Mouse (Mus musculus): Measurements from ENCODE around the gene Ece2. TPM values are rescaled to one million over a fixed set of nuclear protein-coding genes. Genes with fewer than 3 reads are reported as not detected.

Gene Ece2
- polyA plus RNA-seq, 1 experiment from 2014 or later, result 6.9 TPM

- Histone ChIP-seq H3K4me2 (replicated peaks) (peak overlapping the region; percentile 99), H3K4me1 (peaks cover 15% of the 10 kb centered on the region), H3K27me3 (replicated peaks) (no peaks in the 10 kb centered on the region), H3K9me3 (no peaks in the 10 kb centered on the region), H3K4me3 (peak overlapping the region; percentile 98), H3K9ac (peak overlapping the region; percentile 97), H3K27ac (no peak overlapping the region), H3K36me3 (peaks cover 35% of the 10 kb centered on the region)
- ATAC-seq (ENCODE audit: low FRiP score, low read depth), result no peak
- 12% methylated on average over 14 of the region's 14 CpGs for WGBS
Observed at GRCm38 (mm10) chr16:20673706-20674303, 44.2 kb downstream of the Ece2 start.

- no peak overlapping the region for H3K9ac ChIP-seq
- 0 out of 2 replicates have a peak overlapping the region, but pooled peaks have one; percentile 99 for H3K4me2 ChIP-seq (replicated peaks)
- WGBS, result 92% methylated on average over 6 of the region's 6 CpGs
- no peaks in the 10 kb centered on the region for H3K9me3 ChIP-seq
- H3K27me3 ChIP-seq (replicated peaks), result no peaks in the 10 kb centered on the region
- peaks cover 15% of the 10 kb centered on the region for H3K4me1 ChIP-seq
- no peak overlapping the region for H3K27ac ChIP-seq
- no peak for ATAC-seq (ENCODE audit: low FRiP score, low read depth)
- peaks cover 49% of the 10 kb centered on the region for H3K36me3 ChIP-seq
- H3K4me3 ChIP-seq, result no peak overlapping the region
Observed at GRCm38 (mm10) chr16:20675213-20675612, 45.6 kb downstream of the Ece2 start.

GRCm38 (mm10) chr16:20676702-20677101 is 47.1 kb downstream of the Ece2 start:
- Histone ChIP-seq H3K27ac (no peak overlapping the region), H3K4me1 (peaks cover 15% of the 10 kb centered on the region), H3K9ac (no peak overlapping the region), H3K4me3 (no peak overlapping the region), H3K4me2 (replicated peaks) (no peak overlapping the region), H3K36me3 (peaks cover 64% of the 10 kb centered on the region), H3K27me3 (replicated peaks) (no peaks in the 10 kb centered on the region), H3K9me3 (no peaks in the 10 kb centered on the region)
- 85% methylated on average over 4 of the region's 4 CpGs for WGBS
- ATAC-seq (ENCODE audit: low FRiP score, low read depth), result no peak

- Histone ChIP-seq H3K9ac (no peak overlapping the region), H3K27me3 (replicated peaks) (no peaks in the 10 kb centered on the region), H3K36me3 (peaks cover 71% of the 10 kb centered on the region), H3K4me1 (peaks cover 15% of the 10 kb centered on the region), H3K9me3 (no peaks in the 10 kb centered on the region), H3K4me2 (replicated peaks) (no peak overlapping the region), H3K4me3 (no peak overlapping the region), H3K27ac (no peak overlapping the region)
- no peak for ATAC-seq (ENCODE audit: low FRiP score, low read depth)
- WGBS, result 89% methylated on average over 5 of the region's 5 CpGs
Observed at GRCm38 (mm10) chr16:20677380-20677779, 47.8 kb downstream of the Ece2 start.

GRCm38 (mm10) chr16:20677974-20678675 is 48.5 kb downstream of the Ece2 start:
- H3K27ac ChIP-seq, result no peak overlapping the region
- H3K4me3 ChIP-seq, result no peak overlapping the region
- H3K9me3 ChIP-seq, result no peaks in the 10 kb centered on the region
- no peak overlapping the region for H3K9ac ChIP-seq
- ATAC-seq (ENCODE audit: low FRiP score, low read depth), result no peak
- peaks cover 15% of the 10 kb centered on the region for H3K4me1 ChIP-seq
- peaks cover 78% of the 10 kb centered on the region for H3K36me3 ChIP-seq
- 87% methylated on average over 10 of the region's 10 CpGs for WGBS
- no peaks in the 10 kb centered on the region for H3K27me3 ChIP-seq (replicated peaks)
- no peak overlapping the region for H3K4me2 ChIP-seq (replicated peaks)

GRCm38 (mm10) chr16:20690774-20691173 is 61.1 kb downstream of the Ece2 start:
- Histone ChIP-seq H3K4me2 (replicated peaks) (no peak overlapping the region), H3K4me3 (no peak overlapping the region), H3K9me3 (no peaks in the 10 kb centered on the region), H3K4me1 (peaks cover 35% of the 10 kb centered on the region), H3K36me3 (peaks cover 61% of the 10 kb centered on the region), H3K27me3 (replicated peaks) (no peaks in the 10 kb centered on the region), H3K27ac (no peak overlapping the region), H3K9ac (no peak overlapping the region)
- WGBS, result 92% methylated on average over 3 of the region's 3 CpGs
- ATAC-seq (ENCODE audit: low FRiP score, low read depth), result no peak

- peaks cover 53% of the 10 kb centered on the region for H3K36me3 ChIP-seq
- ATAC-seq (ENCODE audit: low FRiP score, low read depth), result no peak
- no peaks in the 10 kb centered on the region for H3K27me3 ChIP-seq (replicated peaks)
- no peak overlapping the region for H3K4me3 ChIP-seq
- no peak overlapping the region for H3K4me2 ChIP-seq (replicated peaks)
- H3K4me1 ChIP-seq, result peaks cover 42% of the 10 kb centered on the region
- no peak overlapping the region for H3K9ac ChIP-seq
- 54% methylated on average over 1 of the region's 1 CpGs for WGBS
- peak overlapping the region; percentile 43; the same call in 1 of the 2 replicates for H3K27ac ChIP-seq
- H3K9me3 ChIP-seq, result no peaks in the 10 kb centered on the region
Observed at GRCm38 (mm10) chr16:20691617-20692016, 62.0 kb downstream of the Ece2 start.

GRCm38 (mm10) chr16:20692241-20692965 is 62.8 kb downstream of the Ece2 start:
- peaks cover 43% of the 10 kb centered on the region for H3K4me1 ChIP-seq
- no peaks in the 10 kb centered on the region for H3K27me3 ChIP-seq (replicated peaks)
- peak overlapping the region; percentile 80 for H3K4me2 ChIP-seq (replicated peaks)
- H3K9me3 ChIP-seq, result no peaks in the 10 kb centered on the region
- WGBS, result 29% methylated on average over 16 of the region's 16 CpGs
- H3K36me3 ChIP-seq, result peaks cover 45% of the 10 kb centered on the region
- H3K4me3 ChIP-seq, result no peak overlapping the region
- H3K9ac ChIP-seq, result no peak overlapping the region
- peak overlapping the region; percentile 43; the same call in 1 of the 2 replicates for H3K27ac ChIP-seq
- ATAC-seq (ENCODE audit: low FRiP score, low read depth), result no peak

- peak within 1 kb of the TSS; percentile 92 for H3K27ac ChIP-seq
- H3K4me2 ChIP-seq (replicated peaks), result peak within 1 kb of the TSS; percentile 80
- peaks cover 37% of the 10 kb centered on the region for H3K36me3 ChIP-seq
- WGBS, result under 1% methylated on average over 37 of the region's 37 CpGs
- H3K27me3 ChIP-seq (replicated peaks), result no peaks in the 10 kb centered on the region
- no peaks in the 10 kb centered on the region for H3K9me3 ChIP-seq
- peak within 1 kb of the TSS; percentile 59 for H3K4me3 ChIP-seq
- H3K9ac ChIP-seq, result peak within 1 kb of the TSS; percentile 70
- ATAC-seq (ENCODE audit: low FRiP score, low read depth), result peak; percentile 93
- H3K4me1 ChIP-seq, result peaks cover 43% of the 10 kb centered on the region
Observed at GRCm38 (mm10) chr16:20693111-20693701, 63.6 kb downstream of the Ece2 start, which contains the start of gene Fam131a. Fam131a (plus strand) TSS chr16:20693241.

GRCm38 (mm10) chr16:20694781-20695180 is 65.2 kb downstream of the Ece2 start:
- Histone ChIP-seq H3K9ac (no peak overlapping the region), H3K36me3 (peaks cover 32% of the 10 kb centered on the region), H3K4me1 (peaks cover 43% of the 10 kb centered on the region), H3K27ac (no peak overlapping the region; the same call in 1 of the 2 replicates), H3K4me2 (replicated peaks) (peak overlapping the region; percentile 71), H3K9me3 (no peaks in the 10 kb centered on the region), H3K4me3 (no peak overlapping the region), H3K27me3 (replicated peaks) (no peaks in the 10 kb centered on the region)
- WGBS, result 84% methylated on average over 8 of the region's 8 CpGs
- ATAC-seq (ENCODE audit: low FRiP score, low read depth), result no peak

GRCm38 (mm10) chr16:20695622-20696323 is 66.1 kb downstream of the Ece2 start:
- H3K36me3 ChIP-seq, result peaks cover 28% of the 10 kb centered on the region
- 2% methylated on average over 46 of the region's 46 CpGs for WGBS
- H3K4me2 ChIP-seq (replicated peaks), result peak overlapping the region; percentile 71
- peak overlapping the region; percentile 53 for H3K9ac ChIP-seq
- H3K4me1 ChIP-seq, result peaks cover 43% of the 10 kb centered on the region
- peak overlapping the region; percentile 36 for H3K4me3 ChIP-seq
- H3K27ac ChIP-seq, result no peak overlapping the region; the same call in 1 of the 2 replicates
- no peaks in the 10 kb centered on the region for H3K9me3 ChIP-seq
- peak; percentile 77 for ATAC-seq (ENCODE audit: low FRiP score, low read depth)
- H3K27me3 ChIP-seq (replicated peaks), result no peaks in the 10 kb centered on the region
